Mouse (Mus musculus) ES-Bruce4 (cell line): ENCODE data around the gene Mepe.

ENCODE experiments used
- CTCF ChIP-seq: IDR thresholded peaks from one replicate; pipeline ENCODE4 v1.8.1; 2011; ENCODE audit warnings: low read depth, low read length
- POLR2A ChIP-seq: IDR thresholded peaks from one replicate; pipeline ENCODE4 v1.8.1; 2011; ENCODE audit warnings: low read length; ENCODE audit not compliant: insufficient read depth

DNA sequence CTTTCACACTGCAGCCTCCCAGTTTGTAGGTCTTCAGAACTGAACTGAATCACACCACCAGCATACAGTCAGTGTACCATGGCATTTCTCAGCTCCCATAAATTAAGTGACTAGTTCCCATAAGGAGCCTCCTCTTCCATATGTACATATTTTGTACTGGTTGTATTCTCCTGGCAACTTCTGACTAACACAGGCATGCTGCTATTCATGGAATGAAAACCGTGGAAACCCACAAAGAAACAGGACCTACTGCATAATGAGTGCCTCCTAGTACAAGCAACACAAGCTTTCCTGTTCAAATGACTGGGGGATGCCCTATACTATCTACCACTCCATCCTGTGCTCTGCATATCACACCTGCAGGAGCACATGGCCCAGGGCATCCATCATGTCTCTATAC, 25.9 kb downstream of the Mepe start:
- no peak for TF ChIP-seq CTCF
- no peak for TF ChIP-seq POLR2A
